Mouse (Mus musculus): ENCODE results near the gene M1ap. TPM values are rescaled to one million over a fixed set of nuclear protein-coding genes. Genes with fewer than 3 reads are reported as not detected.
A peak's percentile ranks its signal among the peaks of the same experiment; 100 is the strongest.

The M1ap gene
- polyA plus RNA-seq, 1 experiment from 2014 or later, result 0.26 TPM

GRCm38 (mm10) chr6:83078324-83078858 is 131.7 kb downstream of the M1ap start:
- Histone ChIP-seq H3K36me3 (ENCODE audit: control insufficient read depth, insufficient read depth, low read length) (0 out of 2 replicates have a peak, but pooled peaks cover 6% of the 10 kb centered on the region), H3K27ac (ENCODE audit: low read length) (peak overlapping the region; percentile 84), H3K9me3 (replicated peaks; ENCODE audit: control insufficient read depth, low read length) (no peaks in the 10 kb centered on the region), H3K27me3 (ENCODE audit: control insufficient read depth, insufficient read depth, low read length) (peaks cover 43% of the 10 kb centered on the region), H3K4me3 (replicated peaks; ENCODE audit: low read length) (peak overlapping the region; percentile 85), H3K9ac (ENCODE audit: low read length) (peak overlapping the region; percentile 86), H3K4me1 (ENCODE audit: control insufficient read depth, insufficient read depth, low read length) (peaks cover 10% of the 10 kb centered on the region; the same call in 1 of the 2 replicates), H3K4me2 (ENCODE audit: low read depth, low read length) (peak overlapping the region; percentile 97)
- peak; percentile 95 for ATAC-seq (ENCODE audit: insufficient read depth, low FRiP score)
- WGBS, result under 1% methylated on average over 46 of the region's 46 CpGs

Small RNA genes lying within 50 kb of the gene (microRNA-seq; reads per million reads assigned to microRNA genes)
- gene Mir7040, result not detected

Other genes with a start within 250 kb of the M1ap start
- gene Pole4, start 241.5 kb upstream of the M1ap start, polyA plus RNA-seq (2015; fragmentation: Nextera tagmentation; extraction: Ambion mirVana), result 79.8 and 94.1 TPM in 2 replicates
- 24.2 and 31.3 TPM in 2 replicates for gene Hk2, start 172.4 kb upstream of the M1ap start, polyA plus RNA-seq (2015; fragmentation: Nextera tagmentation; extraction: Ambion mirVana)
- gene Sema4f, start 7.1 kb upstream of the M1ap start, polyA plus RNA-seq (2015; fragmentation: Nextera tagmentation; extraction: Ambion mirVana), result 1.4 and 1.5 TPM in 2 replicates
- gene Dok1, start 86.6 kb downstream of the M1ap start, polyA plus RNA-seq (2015; fragmentation: Nextera tagmentation; extraction: Ambion mirVana), result 10.5 and 11.3 TPM in 2 replicates
- 19.4 and 19.5 TPM in 2 replicates for gene Loxl3, start 87.3 kb downstream of the M1ap start, polyA plus RNA-seq (2015; fragmentation: Nextera tagmentation; extraction: Ambion mirVana)
- 228 and 235 TPM in 2 replicates for gene Aup1, start 107.6 kb downstream of the M1ap start, polyA plus RNA-seq (2015; fragmentation: Nextera tagmentation; extraction: Ambion mirVana)
- gene Htra2, start 108.4 kb downstream of the M1ap start, polyA plus RNA-seq (2015; fragmentation: Nextera tagmentation; extraction: Ambion mirVana), result 66.5 and 72.3 TPM in 2 replicates
- 6.0 and 6.4 TPM in 2 replicates for gene Dqx1, start 110.9 kb downstream of the M1ap start, polyA plus RNA-seq (2015; fragmentation: Nextera tagmentation; extraction: Ambion mirVana)
- gene Tlx2, start 123.4 kb downstream of the M1ap start, polyA plus RNA-seq (2015; fragmentation: Nextera tagmentation; extraction: Ambion mirVana), result 1.8 and 3.4 TPM in 2 replicates
- 25.1 and 28.8 TPM in 2 replicates for gene Pcgf1, start 131.0 kb downstream of the M1ap start, polyA plus RNA-seq (2015; fragmentation: Nextera tagmentation; extraction: Ambion mirVana)
- gene Lbx2, start 139.5 kb downstream of the M1ap start, polyA plus RNA-seq (2015; fragmentation: Nextera tagmentation; extraction: Ambion mirVana), result 0.58 and 0.65 TPM in 2 replicates
- gene Ccdc142, start 154.7 kb downstream of the M1ap start, polyA plus RNA-seq (2015; fragmentation: Nextera tagmentation; extraction: Ambion mirVana), result 1.2 and 1.5 TPM in 2 replicates
- gene Gm42688, start 154.7 kb downstream of the M1ap start, polyA plus RNA-seq (2015; fragmentation: Nextera tagmentation; extraction: Ambion mirVana), result 1.8 TPM in 2 replicates
- 115 and 123 TPM in 2 replicates for gene Mrpl53, start 162.1 kb downstream of the M1ap start, polyA plus RNA-seq (2015; fragmentation: Nextera tagmentation; extraction: Ambion mirVana)
- gene Mogs, start 168.6 kb downstream of the M1ap start, polyA plus RNA-seq (2015; fragmentation: Nextera tagmentation; extraction: Ambion mirVana), result 8.3 TPM in 2 replicates
- gene Wbp1, start 174.7 kb downstream of the M1ap start, polyA plus RNA-seq (2015; fragmentation: Nextera tagmentation; extraction: Ambion mirVana), result 87.9 and 93.8 TPM in 2 replicates
- 7.9 and 8.4 TPM in 2 replicates for gene Ino80b, start 178.5 kb downstream of the M1ap start, polyA plus RNA-seq (2015; fragmentation: Nextera tagmentation; extraction: Ambion mirVana)
- 39.7 and 42.8 TPM in 2 replicates for gene Rtkn, start 188.6 kb downstream of the M1ap start, polyA plus RNA-seq (2015; fragmentation: Nextera tagmentation; extraction: Ambion mirVana)
- gene Wdr54, start 209.5 kb downstream of the M1ap start, polyA plus RNA-seq (2015; fragmentation: Nextera tagmentation; extraction: Ambion mirVana), result 4.1 and 5.0 TPM in 2 replicates
- 2.1 and 2.2 TPM in 2 replicates for gene 1700003E16Rik, start 209.5 kb downstream of the M1ap start, polyA plus RNA-seq (2015; fragmentation: Nextera tagmentation; extraction: Ambion mirVana)
- 73.7 and 74.1 TPM in 2 replicates for gene Dctn1, start 219.0 kb downstream of the M1ap start, polyA plus RNA-seq (2015; fragmentation: Nextera tagmentation; extraction: Ambion mirVana)

Data from stomach, embryonic 16.5 days (tissue).